Mouse (Mus musculus) mature B cell (primary cell): ENCODE measurements around the gene Gm9887.
"Not testable (repeated sequence)": the region's sequence is repeated elsewhere in the genome, so short reads cannot be mapped to it uniquely, and the experiment has no call there.

Experiments used
- in situ Hi-C: fragments of 300-500 bp; cut with MboI; formaldehyde crosslinking; loops from 2 replicates; pipeline ENCODE4 v1.14.3; 2019

Gene Gm9887

DNA sequence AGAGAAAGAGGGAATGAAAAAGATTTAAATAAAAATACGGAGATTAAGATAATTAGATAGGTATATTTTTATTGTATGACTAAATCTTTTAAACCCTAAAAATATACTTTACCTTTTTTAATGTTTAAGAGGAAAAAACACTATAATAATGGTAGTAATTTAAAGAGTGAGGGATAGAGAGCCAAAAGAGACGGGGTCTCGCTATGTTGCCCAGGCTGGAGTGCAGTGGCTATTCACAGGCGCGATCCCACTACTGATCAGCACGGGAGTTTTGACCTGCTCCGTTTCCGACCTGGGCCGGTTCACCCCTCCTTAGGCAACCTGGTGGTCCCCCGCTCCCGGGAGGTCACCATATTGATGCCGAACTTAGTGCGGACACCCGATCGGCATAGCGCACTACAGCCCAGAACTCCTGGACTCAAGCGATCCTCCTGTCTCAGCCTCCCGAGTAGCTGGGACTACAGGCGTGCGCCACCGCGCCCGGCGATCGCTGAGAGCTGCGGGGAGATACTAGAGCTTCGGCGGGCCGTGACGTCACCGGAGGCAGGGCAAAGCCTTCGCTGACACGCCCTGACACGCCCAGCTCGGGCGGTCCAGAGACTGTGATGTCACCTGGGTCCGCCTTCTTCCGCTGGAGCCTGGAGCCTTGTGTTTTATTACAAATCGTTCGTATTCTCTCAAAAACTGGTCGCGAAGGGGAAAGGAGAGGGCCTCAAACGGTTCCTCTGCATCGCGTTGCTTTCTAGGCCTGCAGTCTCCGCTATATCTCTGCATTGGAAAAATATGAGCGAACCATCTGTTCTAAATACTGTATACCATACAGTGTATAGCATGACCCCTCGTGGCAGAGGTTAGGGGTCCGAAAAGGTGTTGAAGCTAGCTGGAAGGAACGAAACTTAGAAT is 11.0 kb downstream of the Gm9887 start:
- in situ Hi-C loops = not testable (repeated sequence)

DNA sequence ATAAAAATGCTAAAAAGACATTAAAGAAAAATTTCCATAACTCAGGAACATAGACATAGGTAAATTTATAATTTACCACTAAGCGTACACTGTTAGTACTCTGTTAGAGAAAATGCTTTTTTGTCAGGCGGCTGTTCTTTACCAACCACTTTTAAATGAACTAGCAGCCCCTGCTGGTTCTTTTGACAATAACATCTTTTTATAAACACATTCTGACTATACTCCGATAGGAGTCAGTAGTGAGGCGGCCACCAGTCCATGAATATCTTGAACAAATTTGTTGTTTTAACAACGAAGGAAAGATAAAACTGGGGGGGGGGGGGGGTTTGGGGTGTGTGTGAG is 11.6 kb downstream of the Gm9887 start:
- in situ Hi-C loops = no loop called here

DNA sequence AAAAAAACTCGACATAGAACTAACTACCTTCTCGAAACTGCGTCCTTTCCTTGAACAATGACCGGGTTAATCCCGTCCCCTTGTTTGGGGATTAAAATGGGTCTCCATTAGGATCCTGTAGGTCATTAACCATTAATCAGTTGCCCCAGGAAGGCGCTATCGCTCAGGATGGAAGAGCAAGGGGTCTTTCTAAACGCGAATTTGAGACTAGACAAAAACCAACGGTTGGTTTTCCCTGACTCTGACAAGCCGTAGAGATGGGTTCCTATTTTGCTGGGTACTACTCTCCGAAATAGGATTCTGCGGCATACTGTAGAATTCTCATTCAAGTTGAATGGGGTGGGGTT is 15.0 kb downstream of the Gm9887 start:
- in situ Hi-C loops = loop anchor here (10.0 kb wide), 1 partner anchor 218 kb away; no protein-coding TSS in a partner anchor

DNA sequence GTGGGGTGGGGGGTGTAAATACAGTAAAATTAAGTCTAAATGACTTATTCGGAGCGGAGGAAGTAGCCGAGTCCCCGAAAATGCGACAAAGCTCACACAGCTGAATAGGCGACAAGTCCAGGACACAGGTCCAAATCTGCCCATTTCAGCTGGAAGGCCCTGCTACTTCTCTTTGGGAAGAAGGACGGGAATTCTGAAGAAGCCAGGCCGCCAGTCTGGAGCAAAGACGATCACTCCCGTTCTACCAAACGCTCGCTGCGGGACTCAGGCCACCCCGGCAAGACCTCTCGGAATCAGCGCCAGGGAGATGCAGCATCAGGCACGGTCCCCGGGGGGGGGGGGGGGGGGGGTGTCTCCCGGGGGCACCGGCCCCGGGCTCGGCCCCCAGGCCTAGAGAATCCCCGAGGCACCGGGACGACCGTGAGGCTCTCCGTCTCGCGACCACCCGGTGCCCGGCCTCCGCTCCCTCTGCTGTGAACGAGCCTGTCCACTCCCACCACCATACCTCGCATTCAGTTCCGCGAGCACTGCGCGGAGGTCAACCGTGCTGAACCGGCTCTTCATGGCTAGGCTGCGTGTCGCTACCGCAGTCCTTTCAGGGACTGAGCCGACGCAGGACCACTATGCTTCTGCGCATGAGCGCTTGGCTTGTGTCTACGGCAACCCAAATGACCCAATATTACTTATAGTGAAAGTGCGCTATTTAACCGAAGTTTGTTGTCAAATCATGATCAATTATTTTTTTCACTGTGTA is 15.5 kb downstream of the Gm9887 start, which contains the start of gene Nemf:
Nemf (minus strand) TSS at position 620 of the 754 bp plus-strand sequence.
- in situ Hi-C loops = loop anchor here (10.0 kb wide), 1 partner anchor 218 kb away; no protein-coding TSS in a partner anchor

DNA sequence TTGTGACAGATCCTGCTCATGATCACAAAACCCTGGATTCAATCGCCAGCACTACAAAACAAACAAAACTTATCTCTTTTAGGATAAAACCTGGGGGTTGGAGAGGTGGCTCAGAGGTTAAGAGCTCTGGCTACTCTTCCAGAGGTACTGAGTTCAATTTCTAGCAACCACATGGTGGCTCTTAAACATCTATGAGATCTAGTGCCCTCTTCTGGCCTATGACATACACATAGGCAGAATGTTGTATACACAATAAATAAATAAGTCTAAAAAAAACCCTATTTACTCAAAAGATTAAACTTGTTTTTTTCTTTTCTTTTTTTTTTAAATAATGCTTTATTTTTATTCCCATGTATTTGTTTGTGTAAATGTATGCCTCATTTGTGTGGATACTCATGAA is 20.6 kb downstream of the Gm9887 start:
- in situ Hi-C loops = loop anchor here (10.0 kb wide), 1 partner anchor 223 kb away; no protein-coding TSS in a partner anchor

DNA sequence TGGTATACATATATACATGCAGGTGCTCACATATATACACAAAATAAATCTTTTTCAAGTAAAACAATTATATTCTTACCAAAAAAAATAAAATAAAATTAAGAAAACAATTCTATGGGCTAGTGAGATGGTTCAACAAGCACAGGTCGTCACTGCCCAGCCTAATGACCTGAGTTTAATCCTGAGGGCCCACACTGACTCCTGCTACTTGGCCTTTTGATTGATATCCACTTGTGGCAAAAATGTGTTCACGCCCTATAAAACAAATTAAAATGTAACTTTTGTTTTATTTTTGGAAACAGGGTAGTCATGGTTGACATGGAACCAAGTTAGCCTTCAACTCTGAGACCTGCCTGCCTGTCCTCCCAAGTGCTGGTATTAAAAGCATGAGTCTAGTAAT is 22.3 kb downstream of the Gm9887 start:
- in situ Hi-C loops = loop anchor here (10.0 kb wide), 1 partner anchor 225 kb away; no protein-coding TSS in a partner anchor

DNA sequence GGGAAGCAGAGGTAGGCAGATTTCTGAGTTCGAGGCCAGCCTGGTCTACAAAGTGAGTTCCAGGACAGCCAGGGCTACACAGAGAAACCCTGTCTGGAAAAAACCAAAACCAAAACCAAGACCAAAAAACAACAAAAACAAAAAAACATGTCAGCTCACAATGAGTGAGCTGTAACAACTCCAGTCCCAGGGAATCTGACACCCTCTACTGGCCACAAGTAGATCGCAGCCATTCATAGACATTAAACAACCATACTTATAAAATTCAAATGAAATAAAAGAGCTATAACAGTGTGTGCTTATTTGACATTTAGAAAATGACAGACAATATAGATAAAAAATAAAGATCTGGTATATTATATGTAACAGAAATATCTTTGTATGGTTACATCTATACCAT is 38.7 kb downstream of the Gm9887 start:
- in situ Hi-C loops = no loop called here

DNA sequence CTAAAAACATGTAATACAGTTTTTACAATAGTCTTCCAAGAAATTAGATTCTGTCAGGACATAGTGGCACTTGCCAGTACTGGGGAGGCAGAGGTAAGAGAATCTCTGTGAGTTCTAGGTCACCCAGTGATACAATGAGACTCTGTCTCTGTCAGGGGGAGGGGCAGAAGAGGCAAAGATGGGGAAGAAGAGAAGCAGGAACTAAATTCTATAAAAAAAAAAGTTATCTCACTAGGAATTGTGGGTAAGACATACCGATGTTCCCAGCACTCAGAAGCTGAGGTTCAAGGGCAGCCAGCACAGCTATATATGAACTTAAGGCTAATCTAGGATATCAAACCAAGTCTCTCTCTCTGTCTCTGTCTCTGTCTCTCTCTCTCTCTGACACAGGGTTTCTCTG is 40.1 kb downstream of the Gm9887 start:
- in situ Hi-C loops = no loop called here

DNA sequence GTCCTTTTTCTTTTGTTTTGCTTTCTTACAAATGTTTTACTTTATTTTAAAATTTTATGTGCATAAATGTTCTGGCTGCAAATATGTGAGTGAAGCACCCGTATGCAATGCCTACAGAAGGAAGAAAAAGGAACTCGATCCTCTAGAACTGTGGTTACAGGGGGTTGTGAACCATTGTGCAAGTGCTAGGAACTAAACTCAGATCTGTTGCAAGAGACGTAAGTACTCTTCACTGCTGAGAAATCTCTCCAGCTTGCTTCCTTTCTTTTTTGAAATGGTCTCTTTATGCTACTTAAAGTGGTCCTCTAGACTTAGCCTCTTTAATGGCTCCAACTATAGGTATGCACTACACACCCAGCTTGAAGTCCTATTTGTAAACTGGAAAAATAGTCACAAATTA is 41.1 kb downstream of the Gm9887 start:
- in situ Hi-C loops = no loop called here
